Mouse (Mus musculus) embryo, embryonic 10.5 days (tissue): Measurements from ENCODE around the gene Sgta.
"Not testable (repeated sequence)": the region's sequence is repeated elsewhere in the genome, so short reads cannot be mapped to it uniquely, and the experiment has no call there.

Source experiments
- DNase-seq: peaks from one replicate; pipeline ENCODE4 v3.0.0-alpha.2; 2015; ENCODE audit warnings: low spot score

The Sgta gene

DNA sequence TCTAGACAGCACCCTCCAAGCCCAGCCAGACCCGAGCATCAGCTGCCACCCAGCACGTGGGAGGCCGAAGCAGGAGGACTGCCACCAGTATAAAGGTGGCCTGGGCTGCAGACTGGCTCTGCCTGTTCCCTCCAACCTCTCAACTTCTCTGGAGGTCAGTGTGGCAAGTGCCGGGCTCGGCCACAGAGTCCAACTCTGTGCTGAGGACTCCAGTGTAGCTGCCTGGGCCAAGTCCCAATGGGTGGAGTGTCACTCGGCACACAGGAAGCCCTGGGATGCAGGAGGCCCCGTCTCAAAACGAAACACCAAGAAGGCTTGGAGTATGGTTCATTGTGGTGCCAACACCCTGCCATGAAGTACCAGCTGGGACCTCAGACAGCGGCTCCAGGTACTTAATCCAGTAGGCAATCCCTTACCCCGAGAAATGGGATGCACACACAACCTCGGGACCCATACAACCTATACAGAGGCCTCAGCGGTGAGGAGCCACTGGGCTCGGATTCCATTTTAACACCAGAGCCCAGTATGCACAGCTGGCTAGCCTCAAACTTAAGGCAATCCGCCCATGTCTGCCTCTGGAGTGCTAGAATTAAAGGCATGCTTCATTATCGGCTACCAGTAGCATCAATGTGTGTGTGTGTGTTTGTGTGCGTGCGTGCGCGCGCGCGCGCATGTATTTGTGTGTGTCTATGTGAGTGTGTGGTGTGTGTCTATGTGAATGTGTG, 2.4 kb downstream of the Sgta start:
- no peak for DNase-seq

GRCm38 (mm10) chr10:81055802-81056340, 4.1 kb downstream of the Sgta start:
- not testable (repeated sequence) for DNase-seq

- no peak for DNase-seq
Measured at GRCm38 (mm10) chr10:81055169-81055568, 4.8 kb downstream of the Sgta start.

DNA sequence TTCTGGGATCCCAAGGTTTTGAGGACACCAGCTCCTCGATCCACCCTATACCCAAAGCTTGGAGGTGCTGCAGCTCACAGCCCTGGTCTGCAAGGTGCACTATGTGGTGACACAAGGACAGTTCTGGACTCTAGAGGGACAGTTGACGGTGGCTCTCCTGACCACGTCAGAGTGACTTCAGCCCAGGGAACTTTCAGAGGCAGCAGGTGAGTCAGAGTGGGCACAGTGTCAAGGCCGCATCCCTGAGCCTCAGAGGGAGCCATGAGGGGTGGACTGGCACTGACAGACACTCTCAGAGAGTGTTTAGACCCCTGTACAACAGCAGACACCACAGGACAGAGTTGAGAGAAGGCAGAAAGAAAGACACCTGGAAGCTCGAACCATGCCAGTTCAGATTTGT, 7.4 kb downstream of the Sgta start:
- no peak for DNase-seq

- no peak for DNase-seq
Measured at GRCm38 (mm10) chr10:81051133-81051532, 8.8 kb downstream of the Sgta start.

DNA sequence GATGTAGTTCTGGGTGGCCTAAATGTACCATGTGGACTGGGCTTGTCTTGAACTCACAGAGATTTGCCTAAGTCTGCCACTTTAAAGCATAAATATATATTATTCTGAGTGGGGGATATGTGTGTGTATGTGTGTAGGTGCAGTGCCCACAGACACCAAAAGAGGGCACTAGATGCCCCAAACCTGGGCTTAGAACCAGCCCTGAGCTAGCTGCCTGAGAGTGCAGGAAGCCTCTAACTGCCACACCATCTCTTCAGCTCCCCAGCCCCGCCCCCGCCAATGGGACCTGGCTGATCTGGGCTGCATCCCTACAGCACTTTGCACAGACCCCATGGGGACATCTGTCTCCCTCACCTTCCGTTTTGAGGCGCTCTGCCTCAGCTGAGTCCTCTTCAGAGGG, 9.3 kb downstream of the Sgta start:
- DNase-seq = peak; percentile 51

GRCm38 (mm10) chr10:81045246-81045645, 14.7 kb downstream of the Sgta start:
- not testable (repeated sequence) for DNase-seq

- peak; percentile 83 for DNase-seq
Measured at GRCm38 (mm10) chr10:81041458-81042175, 18.4 kb downstream of the Sgta start.

- peak; percentile 100 for DNase-seq
Measured at GRCm38 (mm10) chr10:81036988-81037580, 22.9 kb downstream of the Sgta start, which contains the start of gene Slc39a3. Slc39a3 (minus strand) TSS chr10:81037426.

DNA sequence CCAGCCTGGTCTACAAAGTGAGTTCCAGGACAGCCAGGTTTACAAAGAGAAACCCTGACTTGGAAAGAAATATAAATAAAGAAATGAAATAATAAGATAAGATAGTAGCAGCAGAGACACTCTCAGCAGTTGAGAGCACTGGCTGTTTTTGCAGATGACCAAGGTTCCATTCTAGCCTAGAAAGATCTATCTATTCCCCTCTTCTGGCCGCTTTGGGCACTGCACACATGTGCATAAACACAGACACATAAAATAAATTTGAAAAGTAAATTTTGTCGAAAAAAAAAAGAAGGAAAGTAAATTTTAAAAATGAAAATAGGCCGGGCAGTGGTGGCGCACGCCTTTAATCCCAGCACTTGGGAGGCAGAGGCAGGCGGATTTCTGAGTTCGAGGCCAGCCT, 23.7 kb downstream of the Sgta start:
- peak; percentile 40 for DNase-seq

- DNase-seq = no peak
Measured at GRCm38 (mm10) chr10:81033586-81033985, 26.4 kb downstream of the Sgta start.

DNA sequence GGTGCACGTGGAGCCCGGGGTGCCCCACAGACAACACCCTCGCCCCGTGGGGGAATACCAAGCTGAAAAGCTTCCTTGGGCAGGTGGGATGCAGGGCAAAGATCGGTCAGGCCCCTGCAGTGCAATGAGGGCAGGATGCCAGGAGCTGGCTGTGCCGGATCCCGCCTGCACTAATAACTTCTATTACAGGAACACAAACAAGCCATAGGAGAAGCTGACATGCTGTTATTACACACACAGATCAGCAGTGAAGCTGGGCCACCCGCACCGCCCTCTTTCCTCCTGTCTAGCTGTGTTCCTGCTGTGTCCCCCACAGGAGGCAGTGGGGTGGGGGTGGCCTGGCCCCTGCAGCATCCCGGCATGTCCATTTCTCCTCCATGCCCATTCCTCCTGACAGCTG, 30.9 kb downstream of the Sgta start:
- DNase-seq = no peak

DNA sequence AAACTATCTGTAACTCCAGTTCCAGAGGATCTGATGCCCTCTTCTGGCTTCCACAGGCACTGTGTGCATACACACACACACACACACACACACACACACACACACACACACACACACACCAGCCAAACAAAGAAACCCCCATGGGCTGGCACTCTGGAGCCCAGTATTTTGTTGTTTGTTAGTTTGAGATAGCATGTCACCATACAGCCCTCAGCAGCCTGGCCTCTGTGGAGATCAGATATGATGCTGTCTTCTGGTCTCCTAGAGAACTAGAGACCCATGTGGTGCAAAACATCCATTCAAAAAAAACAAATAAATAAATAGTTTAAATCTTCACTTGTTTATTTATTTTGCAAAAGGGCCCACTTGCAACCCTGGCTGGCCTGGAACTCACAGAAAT, 31.8 kb downstream of the Sgta start:
- no peak for DNase-seq

DNA sequence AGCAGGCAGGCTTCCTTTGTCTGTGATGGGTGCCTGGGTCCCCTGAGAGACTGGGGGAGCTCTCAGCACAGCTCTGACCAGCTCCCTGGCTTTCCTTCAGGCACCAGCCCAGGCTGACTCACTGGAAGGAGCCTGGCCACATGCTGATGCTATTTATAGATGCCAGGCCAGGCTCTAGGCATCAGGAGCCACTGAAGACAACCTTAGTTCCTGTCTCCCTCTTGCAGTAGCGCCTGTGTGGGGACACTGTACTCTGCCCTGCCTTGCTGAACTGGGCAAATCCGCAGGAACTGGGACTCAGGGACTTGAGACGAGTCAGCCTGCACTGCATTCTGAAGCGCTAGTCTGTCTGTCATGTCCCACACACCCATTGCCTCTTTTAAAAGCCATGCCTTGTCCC, 32.6 kb downstream of the Sgta start:
- no peak for DNase-seq

DNA sequence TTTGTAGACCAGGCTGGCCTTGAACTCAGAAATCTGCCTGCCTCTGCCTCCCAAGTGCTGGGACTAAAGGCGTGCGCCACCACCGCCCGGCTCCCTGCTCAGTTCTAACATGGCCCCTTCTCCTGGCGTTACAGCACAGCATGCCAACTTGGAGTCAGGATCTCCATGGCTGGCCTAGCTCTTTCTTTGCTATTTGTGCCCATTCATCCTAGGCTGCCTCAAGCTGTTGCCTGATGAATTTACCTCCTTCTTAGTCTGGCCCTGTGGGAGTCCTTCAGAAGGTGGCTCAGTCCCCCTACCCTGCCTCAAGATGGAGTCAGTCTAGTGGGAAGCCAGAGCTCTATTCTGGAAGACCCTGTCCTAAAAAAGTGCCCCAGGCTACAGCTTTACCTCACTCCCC, 33.1 kb downstream of the Sgta start:
- no peak for DNase-seq

DNA sequence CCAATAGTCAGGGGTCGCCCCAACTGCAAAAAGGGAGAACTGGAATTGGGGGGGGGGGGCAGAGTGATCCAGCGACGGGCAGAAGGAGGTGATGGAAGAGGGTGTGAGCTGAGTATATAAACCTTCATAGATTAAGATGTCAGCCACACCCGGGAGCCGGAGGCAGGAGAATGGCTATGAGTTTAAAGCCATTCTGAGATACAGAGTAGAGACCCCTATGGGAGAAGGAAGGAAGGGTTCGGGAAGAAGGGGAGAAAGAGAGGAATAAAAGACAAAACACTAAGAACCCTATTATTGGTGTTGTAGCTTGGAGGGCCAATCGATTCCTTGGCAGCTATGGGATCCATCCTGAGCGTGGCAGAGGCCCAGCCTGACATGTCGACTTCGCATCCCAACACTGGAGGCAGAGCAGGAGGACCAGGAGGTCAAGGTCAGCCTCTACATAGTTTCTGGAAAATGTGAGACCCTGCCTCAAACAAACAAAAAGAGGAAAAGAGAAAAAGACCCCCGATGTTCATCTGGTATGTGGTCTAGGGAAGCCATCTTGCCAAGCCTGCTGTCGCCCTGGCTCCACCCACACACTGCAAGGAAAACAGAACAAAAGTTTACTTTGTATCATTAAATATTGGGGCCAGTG, 34.2 kb downstream of the Sgta start, which contains the start of gene Diras1:
Diras1 (minus strand) TSS at position 24 of the 637 bp plus-strand sequence.
- DNase-seq = no peak

- DNase-seq = peak; percentile 15
Measured at GRCm38 (mm10) chr10:81025047-81025621, 34.8 kb downstream of the Sgta start.

- DNase-seq = no peak
Measured at GRCm38 (mm10) chr10:81024346-81024937, 35.5 kb downstream of the Sgta start.

- DNase-seq = no peak
Measured at GRCm38 (mm10) chr10:81022744-81023143, 37.2 kb downstream of the Sgta start.

DNA sequence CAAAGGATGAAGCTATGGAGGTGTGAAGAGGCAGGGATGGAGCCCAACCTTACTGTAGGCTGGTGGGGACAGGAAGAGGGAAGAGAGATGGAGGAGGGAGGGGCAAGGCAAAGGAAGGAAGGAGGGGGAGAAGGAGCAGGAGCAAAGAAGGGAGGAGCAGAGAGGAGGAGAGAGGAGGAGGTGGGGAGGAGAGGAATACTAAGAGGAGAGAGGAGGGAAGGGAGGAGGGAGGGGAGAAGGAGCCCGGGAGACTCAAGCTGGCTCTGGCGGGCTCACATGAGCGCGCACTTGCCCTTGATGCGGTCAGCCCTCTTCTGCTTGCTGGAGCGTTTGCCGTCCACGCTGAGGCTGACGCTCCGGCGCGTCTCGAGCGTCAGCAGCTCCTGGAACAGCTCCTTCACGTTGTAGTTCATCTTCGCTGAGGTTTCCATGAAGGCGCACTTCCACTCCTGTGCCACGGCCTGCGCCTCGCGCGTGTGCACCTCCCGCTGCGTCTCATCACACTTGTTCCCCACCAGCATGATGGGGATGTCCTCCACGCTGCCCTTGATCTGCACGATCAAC, 38.4 kb downstream of the Sgta start:
- DNase-seq = no peak

GRCm38 (mm10) chr10:81020207-81020606, 39.8 kb downstream of the Sgta start:
- no peak for DNase-seq
